ENCODE assay signal across 13 mouse cellular contexts in the genomic region with DNA sequence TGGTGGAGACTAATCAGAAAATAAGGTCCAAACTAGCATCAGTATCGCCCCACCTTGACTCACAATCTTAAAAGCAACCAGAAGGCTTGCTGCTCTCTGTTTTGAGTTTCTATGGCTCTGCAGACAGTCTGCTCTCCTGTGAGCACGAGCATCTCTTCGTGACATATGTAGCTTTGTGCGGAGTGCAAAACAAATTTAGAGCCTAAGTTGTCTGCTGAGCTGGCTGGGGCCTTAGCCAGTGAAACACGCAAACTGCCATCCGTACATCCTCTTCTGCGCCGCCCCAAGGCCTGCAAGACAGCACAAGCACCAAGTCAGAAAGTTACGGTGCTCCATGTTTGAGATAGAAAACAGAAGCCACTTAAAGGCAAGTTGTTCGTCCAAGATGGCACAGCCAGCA.
A peak's percentile ranks its signal among the peaks of the same experiment; 100 is the strongest.
DNase-seq lines count a peak whose midpoint lies in the region; ATAC-seq and TF ChIP-seq lines count a peak whose summit lies in the region.
"Had no signal": no experiment of that assay in that cellular context is flagged by ENCODE, and none has a peak within 500 bp of the region (broad histone marks: within the 10 kb centered on the region; RNA-seq: fewer than 3 reads in every experiment).

No protein-coding gene starts in this region.

- H3K9ac ChIP-seq in forebrain, postnatal 0 days: no peak overlapping the region
- H3K9ac ChIP-seq in midbrain, postnatal 0 days (replicated peaks; ENCODE audit: low read length, poor library complexity, severe bottlenecking): no peak overlapping the region
- no peak overlapping the region for H3K9ac ChIP-seq in midbrain, embryonic 14.5 days (replicated peaks; ENCODE audit: low read length)
- H3K9ac ChIP-seq: intestine, embryonic 15.5 days; midbrain, embryonic 12.5 days had no signal

- H3K27me3 ChIP-seq in forebrain, postnatal 0 days (ENCODE audit: insufficient read depth, low read length): no peaks in the 10 kb centered on the region
- H3K27me3 ChIP-seq in forebrain, embryonic 10.5 days (ENCODE audit: poor library complexity, severe bottlenecking): peaks cover 16% of the 10 kb centered on the region
- H3K27me3 ChIP-seq in midbrain, postnatal 0 days (ENCODE audit: insufficient read depth, low read length): no peaks in the 10 kb centered on the region
- H3K27me3 ChIP-seq in midbrain, embryonic 14.5 days (ENCODE audit: control insufficient read depth, insufficient read depth, low read length): no peaks in the 10 kb centered on the region
- peaks cover 17% of the 10 kb centered on the region; the same call in 1 of the 2 replicates for H3K27me3 ChIP-seq in limb, embryonic 10.5 days (ENCODE audit: low read depth, poor library complexity, severe bottlenecking)
- H3K27me3 ChIP-seq: intestine, embryonic 15.5 days; Patski had no signal

- H3K9me3 ChIP-seq in forebrain, postnatal 0 days (ENCODE audit: low read length): no peaks in the 10 kb centered on the region
- no peaks in the 10 kb centered on the region for H3K9me3 ChIP-seq in forebrain, embryonic 10.5 days
- H3K9me3 ChIP-seq in midbrain, postnatal 0 days (ENCODE audit: low read length): no peaks in the 10 kb centered on the region
- H3K9me3 ChIP-seq in midbrain, embryonic 14.5 days (ENCODE audit: control insufficient read depth, low read length): no peaks in the 10 kb centered on the region
- no peaks in the 10 kb centered on the region for H3K9me3 ChIP-seq in limb, embryonic 10.5 days (replicated peaks)
- H3K9me3 ChIP-seq: intestine, embryonic 15.5 days; midbrain, embryonic 12.5 days had no signal

- H3K4me3 ChIP-seq in forebrain, postnatal 0 days (ENCODE audit: low read depth, low read length): no peak overlapping the region
- no peak overlapping the region for H3K4me3 ChIP-seq in forebrain, embryonic 10.5 days
- H3K4me3 ChIP-seq in midbrain, postnatal 0 days (ENCODE audit: low read depth, low read length): no peak overlapping the region
- no peak overlapping the region for H3K4me3 ChIP-seq in midbrain, embryonic 14.5 days (replicated peaks; ENCODE audit: low read depth, low read length)
- no peak overlapping the region for H3K4me3 ChIP-seq in limb, embryonic 10.5 days
- H3K4me3 ChIP-seq: intestine, embryonic 15.5 days; midbrain, embryonic 12.5 days had no signal

- H3K4me1 ChIP-seq in forebrain, postnatal 0 days (ENCODE audit: insufficient read depth): peaks cover 48% of the 10 kb centered on the region
- H3K4me1 ChIP-seq in forebrain, embryonic 10.5 days: peaks cover 58% of the 10 kb centered on the region
- peaks cover 13% of the 10 kb centered on the region for H3K4me1 ChIP-seq in midbrain, postnatal 0 days (ENCODE audit: insufficient read depth, low read length)
- H3K4me1 ChIP-seq in midbrain, embryonic 14.5 days (ENCODE audit: control insufficient read depth, insufficient read depth, low read length): peaks cover 20% of the 10 kb centered on the region
- H3K4me1 ChIP-seq in limb, embryonic 10.5 days: peaks cover 24% of the 10 kb centered on the region

- no peak for TF ChIP-seq CTCF in forebrain, postnatal 0 days (IDR thresholded peaks at IDR 0.05; ENCODE audit: low read depth)
- no peak for TF ChIP-seq CTCF in midbrain, postnatal 0 days (IDR thresholded peaks at IDR 0.05)

- 74% methylated on average over 10 of the region's 10 CpGs for WGBS in forebrain, postnatal 0 days
- 96% methylated on average over 10 of the region's 10 CpGs for WGBS in forebrain, embryonic 10.5 days
- 94% methylated on average over 10 of the region's 10 CpGs for WGBS in midbrain, postnatal 0 days
- 95% methylated on average over 10 of the region's 10 CpGs for WGBS in midbrain, embryonic 14.5 days
- WGBS in limb, embryonic 10.5 days: 92% methylated on average over 10 of the region's 10 CpGs

- peak overlapping the region; percentile 83 for H3K27ac ChIP-seq in forebrain, postnatal 0 days (ENCODE audit: low read depth, low read length)
- H3K27ac ChIP-seq in forebrain, embryonic 10.5 days: no peak overlapping the region
- H3K27ac ChIP-seq in midbrain, postnatal 0 days (ENCODE audit: low read depth, low read length): 0 out of 2 replicates have a peak overlapping the region, but pooled peaks have one; percentile 0
- H3K27ac ChIP-seq in midbrain, embryonic 14.5 days (replicated peaks; ENCODE audit: low read depth, low read length): no peak overlapping the region
- no peak overlapping the region for H3K27ac ChIP-seq in limb, embryonic 10.5 days
- H3K27ac ChIP-seq: intestine, embryonic 15.5 days; midbrain, embryonic 12.5 days had no signal

- no peaks in the 10 kb centered on the region for H3K36me3 ChIP-seq in forebrain, postnatal 0 days (ENCODE audit: insufficient read depth)
- no peaks in the 10 kb centered on the region for H3K36me3 ChIP-seq in forebrain, embryonic 10.5 days (replicated peaks)
- no peaks in the 10 kb centered on the region for H3K36me3 ChIP-seq in midbrain, postnatal 0 days (ENCODE audit: insufficient read depth, low read length)
- no peaks in the 10 kb centered on the region for H3K36me3 ChIP-seq in midbrain, embryonic 14.5 days (ENCODE audit: control insufficient read depth, insufficient read depth, low read length)
- no peaks in the 10 kb centered on the region for H3K36me3 ChIP-seq in limb, embryonic 10.5 days
- H3K36me3 ChIP-seq: intestine, embryonic 15.5 days; midbrain, embryonic 12.5 days had no signal

- H3K4me2 ChIP-seq in forebrain, postnatal 0 days (ENCODE audit: low read depth): no peak overlapping the region
- H3K4me2 ChIP-seq in midbrain, postnatal 0 days (ENCODE audit: low read depth, low read length, poor library complexity, severe bottlenecking): no peak overlapping the region
- H3K4me2 ChIP-seq in midbrain, embryonic 14.5 days (ENCODE audit: low read length): no peak overlapping the region
- H3K4me2 ChIP-seq: intestine, embryonic 15.5 days; midbrain, embryonic 12.5 days had no signal

- peak; percentile 73 for DNase-seq in forebrain, postnatal 0 days
- DNase-seq in forebrain, embryonic 10.5 days (ENCODE audit: extremely low spot score, low spot score): no peak
- DNase-seq in midbrain, postnatal 0 days (ENCODE audit: low spot score): no peak
- DNase-seq in midbrain, embryonic 14.5 days: no peak
- peak; percentile 75 for DNase-seq in right cerebral cortex, adult 18-20 months
- no peak for DNase-seq in embryo, embryonic 10.5 days (ENCODE audit: low spot score)
- DNase-seq in gastrocnemius, postnatal 10 days: no peak
- DNase-seq in limb, embryonic 10.5 days (ENCODE audit: low spot score): no peak
- DNase-seq: lung, adult 2 months; thymus, postnatal 4 days had no signal

- ATAC-seq in forebrain, postnatal 0 days: peak; percentile 55
- no peak for ATAC-seq in midbrain, postnatal 0 days (ENCODE audit: low FRiP score)
- no peak for ATAC-seq in midbrain, embryonic 14.5 days (ENCODE audit: low FRiP score, low TSS enrichment)
- ATAC-seq: intestine, embryonic 15.5 days; Patski had no signal

Comparison
In these comparisons a context has a peak if more than half of its experiments do, and no peak if none do; other contexts are left out.
1. DNase-seq: peak in forebrain, postnatal 0 days (single experiment) and right cerebral cortex, adult 18-20 months (single experiment); none in forebrain, embryonic 10.5 days (single experiment), midbrain, postnatal 0 days (single experiment), midbrain, embryonic 14.5 days (single experiment), embryo, embryonic 10.5 days (single experiment), gastrocnemius, postnatal 10 days (single experiment) and limb, embryonic 10.5 days (single experiment).
2. H3K27ac ChIP-seq: peak in forebrain, postnatal 0 days (single experiment) and midbrain, postnatal 0 days (single experiment); none in forebrain, embryonic 10.5 days (single experiment), midbrain, embryonic 14.5 days (single experiment) and limb, embryonic 10.5 days (single experiment).